ENCODE assay signal across 15 mouse cellular contexts in genomic region chr2:75706435-75706834, GRCm38 (mm10). TPM values are rescaled to one million over a fixed set of nuclear protein-coding genes. Genes with fewer than 3 reads are reported as not detected.
A peak's percentile ranks its signal among the peaks of the same experiment; 100 is the strongest.
DNase-seq lines count a peak whose midpoint lies in the region; ATAC-seq and TF ChIP-seq lines count a peak whose summit lies in the region.
"Had no signal": no experiment of that assay in that cellular context is flagged by ENCODE, and none has a peak within 500 bp of the region (broad histone marks: within the 10 kb centered on the region; RNA-seq: fewer than 3 reads in every experiment).

No protein-coding gene starts in this region.

- H3K27ac ChIP-seq in heart, embryonic 11.5 days (ENCODE audit: low read depth, low read length) = peak overlapping the region; percentile 47
- H3K27ac ChIP-seq in liver, embryonic 11.5 days (ENCODE audit: low read depth, low read length) = peak overlapping the region; percentile 23; the same call in 1 of the 2 replicates
- peak overlapping the region; percentile 89 for H3K27ac ChIP-seq in bone marrow macrophage, adult 2 months (ENCODE audit: insufficient read depth, low read depth, low read length)
- peak overlapping the region; percentile 93 for H3K27ac ChIP-seq in macrophage
- H3K27ac ChIP-seq: hindbrain, embryonic 15.5 days; limb, embryonic 15.5 days; midbrain, embryonic 13.5 days; neural tube, embryonic 12.5 days had no signal

- H3K36me3 ChIP-seq in heart, embryonic 11.5 days (ENCODE audit: control insufficient read depth, insufficient read depth, low read length) = no peaks in the 10 kb centered on the region
- no peaks in the 10 kb centered on the region for H3K36me3 ChIP-seq in liver, embryonic 11.5 days (ENCODE audit: control insufficient read depth, insufficient read depth, low read length)
- H3K36me3 ChIP-seq in macrophage (ENCODE audit: inconsistent target) = no peaks in the 10 kb centered on the region
- H3K36me3 ChIP-seq: hindbrain, embryonic 15.5 days; limb, embryonic 15.5 days; midbrain, embryonic 13.5 days; neural tube, embryonic 12.5 days had no signal

- no peak for ATAC-seq in heart, embryonic 11.5 days (replicated peaks; ENCODE audit: insufficient number of reproducible peaks, low FRiP score, low TSS enrichment)
- no peak for ATAC-seq in liver, embryonic 11.5 days (replicated peaks; ENCODE audit: low FRiP score)
- ATAC-seq: midbrain, embryonic 13.5 days had no signal

- H3K9ac ChIP-seq in heart, embryonic 11.5 days (ENCODE audit: low read depth, low read length) = no peak overlapping the region
- no peak overlapping the region; the same call in 1 of the 2 replicates for H3K9ac ChIP-seq in liver, embryonic 11.5 days (ENCODE audit: low read depth, low read length)
- H3K9ac ChIP-seq: hindbrain, embryonic 15.5 days; limb, embryonic 15.5 days; midbrain, embryonic 13.5 days; neural tube, embryonic 12.5 days had no signal

- H3K27me3 ChIP-seq in heart, embryonic 11.5 days (ENCODE audit: control insufficient read depth, insufficient read depth, low read length) = no peaks in the 10 kb centered on the region
- no peaks in the 10 kb centered on the region for H3K27me3 ChIP-seq in liver, embryonic 11.5 days (replicated peaks; ENCODE audit: control insufficient read depth, insufficient read depth, low read length)
- H3K27me3 ChIP-seq: hindbrain, embryonic 15.5 days; limb, embryonic 15.5 days; midbrain, embryonic 13.5 days; neural tube, embryonic 12.5 days had no signal

- H3K4me3 ChIP-seq in heart, embryonic 11.5 days (ENCODE audit: low read depth, low read length) = no peak overlapping the region
- no peak overlapping the region for H3K4me3 ChIP-seq in liver, embryonic 11.5 days (ENCODE audit: low read depth, low read length)
- H3K4me3 ChIP-seq in bone marrow macrophage, adult 2 months (ENCODE audit: insufficient read depth, low read length) = no peak overlapping the region
- H3K4me3 ChIP-seq in macrophage (ENCODE audit: inconsistent target) = no peak overlapping the region
- H3K4me3 ChIP-seq: hindbrain, embryonic 15.5 days; limb, embryonic 15.5 days; midbrain, embryonic 13.5 days; neural tube, embryonic 12.5 days had no signal

- intact Hi-C loops in heart, postnatal 36 days (cut with DNase I) = no loop called here

- no peak for TF ChIP-seq POLR2A in bone marrow macrophage, adult 2 months (IDR thresholded peaks at IDR 0.05; ENCODE audit: borderline replicate concordance, low read depth, low read length)

- H3K4me1 ChIP-seq in heart, embryonic 11.5 days (ENCODE audit: control insufficient read depth, insufficient read depth, low read length) = peaks cover 25% of the 10 kb centered on the region
- H3K4me1 ChIP-seq in liver, embryonic 11.5 days (replicated peaks; ENCODE audit: control insufficient read depth, insufficient read depth, low read length) = peaks cover 25% of the 10 kb centered on the region
- H3K4me1 ChIP-seq in bone marrow macrophage, adult 2 months (ENCODE audit: control insufficient read depth, insufficient read depth, low read length) = peaks cover 12% of the 10 kb centered on the region

- no peak for TF ChIP-seq CTCF in bone marrow macrophage, adult 2 months (IDR thresholded peaks at IDR 0.05; ENCODE audit: low read depth, low read length)

- 0 out of 2 replicates have a peak, but pooled peaks cover 5% of the 10 kb centered on the region for H3K9me3 ChIP-seq in heart, embryonic 11.5 days (replicated peaks; ENCODE audit: control insufficient read depth, low read length)
- H3K9me3 ChIP-seq in liver, embryonic 11.5 days (ENCODE audit: control insufficient read depth, low read length) = no peaks in the 10 kb centered on the region
- H3K9me3 ChIP-seq: hindbrain, embryonic 15.5 days; limb, embryonic 15.5 days; midbrain, embryonic 13.5 days; neural tube, embryonic 12.5 days had no signal

- peak overlapping the region; percentile 31 for H3K4me2 ChIP-seq in heart, embryonic 11.5 days
- peak overlapping the region; percentile 67 for H3K4me2 ChIP-seq in liver, embryonic 11.5 days
- H3K4me2 ChIP-seq: hindbrain, embryonic 15.5 days; limb, embryonic 15.5 days; midbrain, embryonic 13.5 days; neural tube, embryonic 12.5 days had no signal

- DNase-seq in heart, postnatal 36 days = no peak
- DNase-seq in liver, embryonic 11.5 days (ENCODE audit: low spot score) = no peak
- no peak for DNase-seq in liver
- no peak for DNase-seq in ovary, postnatal 14 days (ENCODE audit: low spot score)
- DNase-seq in layer of hippocampus, adult 9-10 months (ENCODE audit: low spot score) = no peak
- DNase-seq: adrenal gland, adult 8-10 months; gastrocnemius, postnatal 25 days; kidney, postnatal 25 days had no signal

- 64% methylated on average over 5 of the region's 5 CpGs for WGBS in heart, embryonic 11.5 days (ENCODE audit: insufficient replicate concordance)
- WGBS in liver, embryonic 11.5 days = 64% methylated on average over 5 of the region's 5 CpGs
- 47% methylated on average over 5 of the region's 5 CpGs for WGBS in macrophage (ENCODE audit: missing documents)

- H3K79me2 ChIP-seq in macrophage (ENCODE audit: inconsistent target) = peaks cover 44% of the 10 kb centered on the region

RNA-seq across cellular contexts. Expression of gene Nfe2l2, which starts 2.0 kb away (rescaled TPM):
- polyA plus RNA-seq in heart, embryonic 11.5 days (2014; fragmentation: Nextera tagmentation; extraction: Ambion mirVana) = 46.7 and 48.7 TPM in 2 replicates
- 10 to 100 TPM; 66.7 to 70.2 TPM for total RNA-seq in heart, postnatal 36 days (2021)
- 69.6 and 77.5 TPM in 2 replicates for polyA plus RNA-seq in liver, embryonic 11.5 days (2014; fragmentation: Nextera tagmentation; extraction: Ambion mirVana)
- polyA plus RNA-seq in bone marrow macrophage, adult 2 months (2012; ENCODE audit: insufficient read depth, insufficient read length, missing spikeins) = 266 and 269 TPM in 2 replicates
- total RNA-seq in macrophage (2018; cell fraction: chromatin; rRNA removed) = 1,000 to 10,000 TPM in 4 of 26 experiments, 100 to 1,000 TPM in 21, 10 to 100 TPM in 1; 93.5 to 1,701 (median 398) TPM
- 100 to 1,000 TPM; 118 to 679 (median 362) TPM for total RNA-seq in macrophage (2018; cell fraction: cytosol; rRNA removed)
- 1,000 to 10,000 TPM in 5 of 26 experiments, 100 to 1,000 TPM in 21; 190 to 1,621 (median 565) TPM for total RNA-seq in macrophage (2018; cell fraction: nucleus; rRNA removed)
- polyA plus RNA-seq in macrophage (2018) = 189 to 430 TPM (median 388 TPM) in 3 replicates

RNA-seq across cellular contexts. Expression of gene Hnrnpa3, which starts 47.4 kb away (rescaled TPM):
- polyA plus RNA-seq in heart, embryonic 11.5 days (2014; fragmentation: Nextera tagmentation; extraction: Ambion mirVana) = 164 and 174 TPM in 2 replicates
- 100 to 1,000 TPM; 137 to 165 TPM for total RNA-seq in heart, postnatal 36 days (2021)
- 222 and 234 TPM in 2 replicates for polyA plus RNA-seq in liver, embryonic 11.5 days (2014; fragmentation: Nextera tagmentation; extraction: Ambion mirVana)
- polyA plus RNA-seq in bone marrow macrophage, adult 2 months (2012; ENCODE audit: insufficient read depth, insufficient read length, missing spikeins) = 183 and 208 TPM in 2 replicates
- total RNA-seq in macrophage (2018; cell fraction: chromatin; rRNA removed) = 100 to 1,000 TPM; 404 to 869 (median 663) TPM
- total RNA-seq in macrophage (2018; cell fraction: cytosol; rRNA removed) = 100 to 1,000 TPM; 291 to 595 (median 415) TPM
- total RNA-seq in macrophage (2018; cell fraction: nucleus; rRNA removed) = 100 to 1,000 TPM; 332 to 659 (median 518) TPM
- 346 to 1,286 TPM (median 601 TPM) in 3 replicates for polyA plus RNA-seq in macrophage (2018)

Comparison
In these comparisons a context has a peak if more than half of its experiments do, and no peak if none do; other contexts are left out.
1. H3K27ac ChIP-seq: peak in every context shown above with its lines; median percentile 93 in macrophage; 89 in bone marrow macrophage, adult 2 months; 47 in heart, embryonic 11.5 days; 23 in liver, embryonic 11.5 days.